Mouse (Mus musculus): ENCODE data around the gene Rab42. TPM values are rescaled to one million over a fixed set of nuclear protein-coding genes. Genes with fewer than 3 reads are reported as not detected.

Gene Rab42
- total RNA-seq, 2 experiments from 2014 or later = 0.39 to 0.76 TPM

Other genes with a start within 250 kb of the Rab42 start
- gene Gm10300, start 228.7 kb downstream of the Rab42 start, total RNA-seq (2021) = under 1 TPM; 0.15 to 0.19 TPM
- 100 to 1,000 TPM; 216 to 281 TPM for gene Epb41, start 228.1 kb downstream of the Rab42 start, total RNA-seq (2021)
- gene Oprd1, start 158.9 kb downstream of the Rab42 start, total RNA-seq (2021) = under 1 TPM; 0.19 to 0.20 TPM
- 10 to 100 TPM; 30.6 to 34.6 TPM for gene Ythdf2, start 91.1 kb downstream of the Rab42 start, total RNA-seq (2021)
- gene Gmeb1, start 41.8 kb downstream of the Rab42 start, total RNA-seq (2021) = 10 to 100 TPM; 12.7 to 13.9 TPM
- 10 to 100 TPM; 25.8 to 27.7 TPM for gene Taf12, start 29.0 kb downstream of the Rab42 start, total RNA-seq (2021)
- gene Trnau1ap, start 26.2 kb upstream of the Rab42 start, total RNA-seq (2021) = 10 to 100 TPM; 21.6 to 24.6 TPM
- gene Rcc1, start 50.2 kb upstream of the Rab42 start, total RNA-seq (2021) = 10 to 100 TPM in 1 of 2 experiments, 1 to 10 TPM in 1; 9.5 to 13.3 TPM
- 10 to 100 TPM; 28.4 to 29.8 TPM for gene Phactr4, start 119.1 kb upstream of the Rab42 start, total RNA-seq (2021)
- gene Med18, start 160.5 kb upstream of the Rab42 start, total RNA-seq (2021) = 1 to 10 TPM; 3.8 to 4.7 TPM
- 1 to 10 TPM; 3.8 to 3.9 TPM for gene Sesn2, start 207.1 kb upstream of the Rab42 start, total RNA-seq (2021)
- 100 to 1,000 TPM; 399 to 455 TPM for gene Atpif1, start 230.3 kb upstream of the Rab42 start, total RNA-seq (2021)
- 10 to 100 TPM; 50.2 to 51.7 TPM for gene Dnajc8, start 232.2 kb upstream of the Rab42 start, total RNA-seq (2021)

All from heart, postnatal 14 days (tissue).